Mouse (Mus musculus) heart, embryonic 14.5 days (tissue): Measurements from ENCODE around the gene Rab11fip5. TPM values are rescaled to one million over a fixed set of nuclear protein-coding genes. Genes with fewer than 3 reads are reported as not detected.

Experiments used
- ATAC-seq: fragments of 200-750 bp; cut with Nextera tagmentation; 2 replicates; pipeline ENCODE4 v1.8.0; 2017; ENCODE audit warnings: low read depth, moderate TSS enrichment; ENCODE audit not compliant: insufficient number of reproducible peaks, insufficient read depth, low FRiP score
- H3K27ac ChIP-seq, 2 experiments: fragments of 200-500 bp in 1 of 2; fragments of 300-500 bp in 1 of 2; sonication (generic) in 1 of 2; replicated peaks in 1 of 2; 2 replicates each; pipeline ENCODE4 v1.5.1; 2012 to 2014; ENCODE audit warnings: low read depth in 2 of 2, low read length in 2 of 2, control low read depth in 1 of 2, mild to moderate bottlenecking in 1 of 2, mixed read lengths in 1 of 2; ENCODE audit not compliant: control insufficient read depth in 1 of 2, insufficient read depth in 1 of 2
- H3K27me3 ChIP-seq: fragments of 300-500 bp; sonication (generic); 2 replicates; pipeline ENCODE4 v1.6.1; 2014; ENCODE audit warnings: mild to moderate bottlenecking, low read length, control low read depth; ENCODE audit not compliant: control insufficient read depth, insufficient read depth
- H3K36me3 ChIP-seq: fragments of 300-500 bp; sonication (generic); 2 replicates; pipeline ENCODE4 v1.6.1; 2014; ENCODE audit warnings: mild to moderate bottlenecking, control low read depth, low read length, mixed read lengths; ENCODE audit not compliant: control insufficient read depth, insufficient read depth
- H3K4me1 ChIP-seq, 2 experiments: fragments of 200-500 bp in 1 of 2; fragments of 300-500 bp in 1 of 2; sonication (generic) in 1 of 2; 2 replicates each; pipeline ENCODE4 v1.6.1; 2012 to 2014; ENCODE audit warnings: low read length in 2 of 2, control low read depth in 1 of 2, mixed read lengths in 1 of 2; ENCODE audit not compliant: control insufficient read depth in 2 of 2, insufficient read depth in 2 of 2
- H3K4me2 ChIP-seq: fragments of 300-500 bp; sonication (generic); 2 replicates; pipeline ENCODE4 v1.6.1; 2014; ENCODE audit warnings: mild to moderate bottlenecking, low read length
- H3K4me3 ChIP-seq, 2 experiments: fragments of 200-500 bp in 1 of 2; fragments of 300-500 bp in 1 of 2; sonication (generic) in 1 of 2; 2 replicates each; pipeline ENCODE4 v1.5.1; 2012 to 2014; ENCODE audit warnings: low read length in 2 of 2, mild to moderate bottlenecking in 2 of 2, control low read depth in 1 of 2, low read depth in 1 of 2, moderate library complexity in 1 of 2; ENCODE audit not compliant: control insufficient read depth in 1 of 2, insufficient read depth in 1 of 2
- H3K9ac ChIP-seq: fragments of 300-500 bp; sonication (generic); 2 replicates; pipeline ENCODE4 v1.6.1; 2014; ENCODE audit warnings: mild to moderate bottlenecking, low read length
- H3K9me3 ChIP-seq: fragments of 300-500 bp; sonication (generic); 2 replicates; pipeline ENCODE4 v1.6.1; 2016; ENCODE audit warnings: low read length, control low read depth; ENCODE audit not compliant: control insufficient read depth
- WGBS: fragments of 180-500 bp; shearing (Covaris S2); extraction: QIAGEN DNeasy Blood & Tissue Kit; methylation state at CpG from one replicate; pipeline ENCODE4 v1.1.7; 2014; 5-methylcytosine and 5-hydroxymethylcytosine counted together
- polyA plus RNA-seq: library from polyadenylated mRNA; unstranded; fragments of >200 nt; fragmentation: Nextera tagmentation; extraction: Ambion mirVana; gene quantifications from 2 replicates; pipeline ENCODE4 v1.2.1, GENCODE M21; 2014

The Rab11fip5 gene
- polyA plus RNA-seq, result 36.5 and 42.2 TPM in 2 replicates

- Histone ChIP-seq H3K36me3 (peaks cover 14% of the 10 kb centered on the region), H3K4me2 (peak within 1 kb of the TSS; percentile 87), H3K27ac (peak within 1 kb of the TSS; percentile 77 to 96), H3K27me3 (no peaks in the 10 kb centered on the region), H3K4me3 (peak within 1 kb of the TSS; percentile 71 to 98), H3K9ac (peak within 1 kb of the TSS; percentile 98), H3K4me1 (peaks cover 39 to 40% of the 10 kb centered on the region in 2 experiments), H3K9me3 (no peaks in the 10 kb centered on the region)
- WGBS, result 2% methylated on average over 79 of the region's 80 CpGs
- ATAC-seq, result 0 out of 2 replicates have a peak, but pooled peaks have one; percentile 1
Observed at GRCm38 (mm10) chr6:85373951-85374733, at the start of gene Rab11fip5. Gene Rab11fip5, minus strand, starts transcription at chr6:85374634.

- H3K9ac ChIP-seq, result peak within 1 kb of the TSS; percentile 17; the same call in 1 of the 2 replicates
- H3K27ac ChIP-seq, result no peak within 1 kb of the TSS
- WGBS, result 11% methylated on average over 28 of the region's 28 CpGs
- no peaks in the 10 kb centered on the region for H3K9me3 ChIP-seq
- peaks cover 31% of the 10 kb centered on the region for H3K27me3 ChIP-seq
- no peaks in the 10 kb centered on the region for H3K36me3 ChIP-seq
- no peak within 1 kb of the TSS; a peak in 1 of 4 replicates for H3K4me3 ChIP-seq
- no peak for ATAC-seq
- peak within 1 kb of the TSS; percentile 47 for H3K4me2 ChIP-seq
- H3K4me1 ChIP-seq, result no peaks in the 10 kb centered on the region
Observed at GRCm38 (mm10) chr6:85423836-85424379, 49.5 kb upstream of the Rab11fip5 start, which contains the start of gene Noto. Gene Noto, plus strand, starts transcription at chr6:85423886.

GRCm38 (mm10) chr6:85419150-85419549 is 44.7 kb upstream of the Rab11fip5 start:
- no peak for ATAC-seq
- no peak overlapping the region for H3K27ac ChIP-seq
- WGBS, result 66% methylated on average over 2 of the region's 2 CpGs

DNA sequence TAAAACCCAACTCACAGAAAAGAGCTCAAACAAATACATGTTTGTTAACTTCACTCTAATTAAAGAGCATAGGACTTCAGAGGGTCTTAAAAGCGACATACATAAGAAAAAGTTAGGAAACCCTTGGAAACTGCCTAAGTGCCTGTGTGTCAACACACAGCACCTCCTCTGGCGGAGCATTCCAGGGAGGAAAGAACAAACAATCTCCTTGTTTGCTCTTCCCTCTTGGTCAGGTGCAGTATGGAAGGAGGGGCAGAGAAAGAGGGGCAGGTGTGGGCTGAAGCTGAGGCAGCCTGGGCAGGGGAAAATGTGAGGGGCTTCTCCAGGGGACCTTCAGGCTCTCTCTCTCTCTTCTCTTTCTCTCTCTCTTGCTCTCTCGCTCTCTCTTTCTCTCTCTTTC is 41.4 kb upstream of the Rab11fip5 start:
- Histone ChIP-seq H3K4me2 (no peak overlapping the region), H3K27me3 (peaks cover 5% of the 10 kb centered on the region; the same call in 1 of the 2 replicates), H3K4me3 (no peak overlapping the region), H3K36me3 (no peaks in the 10 kb centered on the region), H3K9me3 (no peaks in the 10 kb centered on the region), H3K27ac (no peak overlapping the region), H3K4me1 (no peaks in the 10 kb centered on the region), H3K9ac (no peak overlapping the region)
- WGBS, result 56% methylated on average over 3 of the region's 3 CpGs
- no peak for ATAC-seq

More at GRCm38 (mm10) chr6:85419150-85419549, 44.7 kb upstream of the Rab11fip5 start:
- no peaks in the 10 kb centered on the region for H3K9me3 ChIP-seq
- H3K4me2 ChIP-seq, result no peak overlapping the region
- H3K36me3 ChIP-seq, result no peaks in the 10 kb centered on the region
- H3K4me1 ChIP-seq, result no peaks in the 10 kb centered on the region
- H3K9ac ChIP-seq, result no peak overlapping the region
- no peak overlapping the region for H3K4me3 ChIP-seq
- peaks cover 22% of the 10 kb centered on the region for H3K27me3 ChIP-seq

DNA sequence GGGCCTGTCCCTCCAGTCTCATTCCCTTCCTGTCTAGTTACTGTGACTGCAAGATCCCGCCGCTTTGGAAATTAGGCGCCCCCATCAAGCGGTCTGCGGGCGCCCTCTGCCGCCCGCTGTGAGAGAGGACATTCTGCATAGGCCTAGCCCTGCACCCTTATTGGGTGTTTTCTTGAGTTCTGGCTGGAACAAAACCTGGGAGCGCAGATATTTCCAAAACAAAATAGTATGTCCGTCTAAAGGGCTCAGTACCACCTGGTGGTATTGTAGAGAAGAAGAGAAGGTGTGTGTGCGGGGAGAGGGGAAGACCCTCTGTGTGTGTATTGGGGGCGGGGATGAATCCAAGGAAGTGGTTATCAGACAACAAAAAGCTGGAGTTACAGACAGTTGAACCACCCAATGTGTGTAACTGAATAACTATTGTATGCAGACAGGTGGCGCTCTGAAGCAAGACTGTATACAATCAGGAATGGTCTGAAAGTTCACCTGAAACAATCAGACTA is 36.4 kb upstream of the Rab11fip5 start:
- WGBS, result 10% methylated on average over 13 of the region's 13 CpGs
- H3K27ac ChIP-seq, result no peak overlapping the region
- no peak; the same call in 1 of the 2 replicates for ATAC-seq

DNA sequence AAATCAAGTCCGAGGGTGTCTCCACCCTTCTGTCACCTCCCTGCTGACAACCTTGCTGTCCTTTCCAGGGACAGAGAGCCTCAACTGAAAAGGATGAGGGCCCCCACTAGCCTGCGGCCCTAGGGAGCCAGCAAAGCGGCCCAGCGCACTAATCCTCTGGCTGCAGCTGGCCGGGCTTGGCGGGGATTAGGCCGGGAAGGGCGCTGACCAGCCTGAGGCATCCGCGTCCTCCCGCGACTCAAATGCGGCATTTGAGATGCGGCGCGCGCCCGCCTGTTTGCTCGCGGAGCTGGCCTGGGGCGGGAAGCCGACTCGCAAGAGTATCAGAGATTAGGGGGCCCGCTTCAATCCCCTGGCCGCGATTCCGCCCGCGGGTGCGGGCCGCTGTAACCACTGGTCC is 34.6 kb upstream of the Rab11fip5 start:
- WGBS, result 1% methylated on average over 31 of the region's 31 CpGs
- peak overlapping the region; percentile 51 for H3K4me2 ChIP-seq
- no peak for ATAC-seq
- H3K9ac ChIP-seq, result peak overlapping the region; percentile 12
- H3K27me3 ChIP-seq, result peaks cover 37% of the 10 kb centered on the region
- no peaks in the 10 kb centered on the region for H3K36me3 ChIP-seq
- peaks cover 2 to 3% of the 10 kb centered on the region in 2 experiments; a peak in 2 of 4 replicates for H3K4me1 ChIP-seq
- H3K4me3 ChIP-seq, result peak overlapping the region in 1 of 2 experiments; percentile 26; a peak in 2 of 4 replicates
- H3K27ac ChIP-seq, result no peak overlapping the region
- H3K9me3 ChIP-seq, result no peaks in the 10 kb centered on the region

More for the DNA sequence above, 36.4 kb upstream of the Rab11fip5 start:
- no peaks in the 10 kb centered on the region for H3K36me3 ChIP-seq
- no peak overlapping the region for H3K9ac ChIP-seq
- peak overlapping the region; percentile 30; the same call in 1 of the 2 replicates for H3K4me2 ChIP-seq
- H3K4me3 ChIP-seq, result no peak overlapping the region
- H3K27me3 ChIP-seq, result peaks cover 37% of the 10 kb centered on the region
- H3K4me1 ChIP-seq, result peaks cover 2 to 3% of the 10 kb centered on the region in 2 experiments; a peak in 2 of 4 replicates
- no peaks in the 10 kb centered on the region for H3K9me3 ChIP-seq

- H3K27me3 ChIP-seq, result peaks cover 11% of the 10 kb centered on the region
- no peak for ATAC-seq
- no peak overlapping the region for H3K27ac ChIP-seq
- 77% methylated on average over 10 of the region's 10 CpGs for WGBS
- H3K4me3 ChIP-seq, result no peak overlapping the region
- H3K4me1 ChIP-seq, result no peaks in the 10 kb centered on the region
- no peak overlapping the region for H3K4me2 ChIP-seq
- no peaks in the 10 kb centered on the region for H3K9me3 ChIP-seq
- no peaks in the 10 kb centered on the region for H3K36me3 ChIP-seq
- no peak overlapping the region for H3K9ac ChIP-seq
Observed at GRCm38 (mm10) chr6:85403039-85403438, 28.6 kb upstream of the Rab11fip5 start.
